Mouse (Mus musculus): Measurements from ENCODE around the gene Cacnb1.
A peak's percentile ranks its signal among the peaks of the same experiment; 100 is the strongest.

DNA sequence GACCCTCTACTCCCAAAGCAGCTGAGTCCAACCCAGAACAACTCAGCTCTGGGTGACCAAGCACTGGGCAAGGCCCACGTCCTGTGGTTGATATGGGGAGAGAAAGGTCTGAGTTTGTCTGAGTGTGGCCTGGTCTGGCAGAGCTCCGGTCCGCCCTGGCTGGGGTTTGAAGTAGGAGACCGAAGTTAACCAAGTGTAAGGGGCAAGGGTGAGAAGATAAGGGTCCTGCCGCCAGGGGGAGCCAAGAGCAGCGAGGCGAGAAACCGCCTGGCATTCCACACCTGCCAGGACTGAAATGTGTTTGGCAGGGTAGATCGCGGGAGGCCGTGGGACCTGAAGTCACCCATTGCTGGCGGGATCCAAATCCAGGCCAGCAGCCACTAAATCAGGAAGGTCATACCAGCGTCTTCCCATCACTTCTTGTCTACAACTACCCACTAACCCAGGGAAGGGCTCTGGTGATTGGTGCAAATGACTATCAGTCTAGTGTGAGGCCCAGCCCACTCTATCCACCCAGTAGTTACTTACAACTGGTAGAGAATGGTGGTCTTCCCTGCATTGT, 28.2 kb downstream of the Cacnb1 start:
- TF ChIP-seq MYOD1 (IDR thresholded peaks at IDR 0.05; ENCODE audit: control insufficient read depth in 1 of 3, insufficient read length in 2 of 3, low read depth in 2 of 3), result peak in 2 of 3 experiments; percentile 4 to 55
- no peak for TF ChIP-seq TCF12 (IDR thresholded peaks at IDR 0.05; ENCODE audit: insufficient read depth, poor library complexity, severe bottlenecking)
- TF ChIP-seq POLR2A (IDR thresholded peaks at IDR 0.05; ENCODE audit: insufficient read length, low read depth), result no peak
- TF ChIP-seq CEBPB (IDR thresholded peaks at IDR 0.05; ENCODE audit: insufficient read depth, poor library complexity, severe bottlenecking), result no peak
- TF ChIP-seq REST (IDR thresholded peaks at IDR 0.05; ENCODE audit: insufficient read depth, insufficient read length), result no peak
- no peak for TF ChIP-seq USF1 (IDR thresholded peaks at IDR 0.05; ENCODE audit: low read depth)
- no peak for TF ChIP-seq MAX (IDR thresholded peaks at IDR 0.05; ENCODE audit: low read depth)
- no peak for TF ChIP-seq POLR2AphosphoS2 (IDR thresholded peaks at IDR 0.05; ENCODE audit: insufficient read length, low read depth)
- TF ChIP-seq E2F4 (IDR thresholded peaks at IDR 0.05; ENCODE audit: insufficient read depth), result no peak
